Mouse (Mus musculus) forebrain, embryonic 16.5 days (tissue): ENCODE measurements around the gene Gid4. TPM values are rescaled to one million over a fixed set of nuclear protein-coding genes. Genes with fewer than 3 reads are reported as not detected.

ENCODE experiments used
- ATAC-seq: fragments of 200-750 bp; cut with Nextera tagmentation; 2 replicates; pipeline ENCODE4 v1.8.0; 2017; ENCODE audit warnings: mild to moderate bottlenecking, moderate library complexity
- H3K27ac ChIP-seq: fragments of 300-500 bp; sonication (generic); 2 replicates; pipeline ENCODE4 v1.5.1; 2014; ENCODE audit warnings: low read length, control low read depth
- H3K27me3 ChIP-seq: fragments of 300-500 bp; sonication (generic); replicated peaks from 2 replicates; pipeline ENCODE4 v1.6.1; 2014; ENCODE audit warnings: low read length; ENCODE audit not compliant: control insufficient read depth, insufficient read depth
- H3K36me3 ChIP-seq: fragments of 300-500 bp; sonication (generic); 2 replicates; pipeline ENCODE4 v1.6.1; 2014; ENCODE audit not compliant: control insufficient read depth, insufficient read depth
- H3K4me1 ChIP-seq: fragments of 300-500 bp; sonication (generic); replicated peaks from 2 replicates; pipeline ENCODE4 v1.6.1; 2014; ENCODE audit warnings: low read length; ENCODE audit not compliant: control insufficient read depth, insufficient read depth
- H3K4me2 ChIP-seq: fragments of 300-500 bp; sonication (generic); 2 replicates; pipeline ENCODE4 v1.6.1; 2014; ENCODE audit warnings: mild to moderate bottlenecking, low read length, control low read depth
- H3K4me3 ChIP-seq: fragments of 300-500 bp; sonication (generic); replicated peaks from 2 replicates; pipeline ENCODE4 v1.5.1; 2014; ENCODE audit warnings: mild to moderate bottlenecking, low read length, control low read depth
- H3K9ac ChIP-seq: fragments of 300-500 bp; sonication (generic); replicated peaks from 2 replicates; pipeline ENCODE4 v1.6.1; 2014; ENCODE audit warnings: low read depth, low read length, control low read depth
- H3K9me3 ChIP-seq: fragments of 300-500 bp; sonication (generic); 2 replicates; pipeline ENCODE4 v1.6.1; 2016; ENCODE audit warnings: low read length; ENCODE audit not compliant: control insufficient read depth
- WGBS: fragments of 180-500 bp; shearing (Covaris S2); extraction: QIAGEN DNeasy Blood & Tissue Kit; methylation state at CpG from one replicate; pipeline ENCODE4 v1.1.7; 2014; 5-methylcytosine and 5-hydroxymethylcytosine counted together
- polyA plus RNA-seq: library from polyadenylated mRNA; unstranded; fragments of >200 nt; fragmentation: Nextera tagmentation; extraction: Ambion mirVana; gene quantifications from 2 replicates; pipeline ENCODE4 v1.2.1, GENCODE M21; 2015

Gene Gid4
- polyA plus RNA-seq, 1 experiment from 2014 or later, result 28.7 TPM

GRCm38 (mm10) chr11:60442896-60443295, 26.0 kb downstream of the Gid4 start:
- Histone ChIP-seq H3K27ac (no peak overlapping the region), H3K4me1 (no peaks in the 10 kb centered on the region), H3K4me2 (no peak overlapping the region), H3K27me3 (no peaks in the 10 kb centered on the region), H3K36me3 (peaks cover 13% of the 10 kb centered on the region), H3K4me3 (no peak overlapping the region), H3K9me3 (no peaks in the 10 kb centered on the region), H3K9ac (no peak overlapping the region)
- WGBS, result 90% methylated on average over 6 of the region's 6 CpGs
- ATAC-seq, result no peak

- no peak overlapping the region for H3K4me3 ChIP-seq
- no peak overlapping the region for H3K9ac ChIP-seq
- no peak overlapping the region for H3K4me2 ChIP-seq
- 67% methylated on average over 4 of the region's 4 CpGs for WGBS
- H3K27me3 ChIP-seq, result no peaks in the 10 kb centered on the region
- no peak for ATAC-seq
- H3K27ac ChIP-seq, result no peak overlapping the region
- no peaks in the 10 kb centered on the region for H3K4me1 ChIP-seq
- peaks cover 13% of the 10 kb centered on the region for H3K36me3 ChIP-seq
- no peaks in the 10 kb centered on the region for H3K9me3 ChIP-seq
These were observed 27.1 kb downstream of the Gid4 start for GRCm38 (mm10) chr11:60444007-60444406.

- no peaks in the 10 kb centered on the region for H3K9me3 ChIP-seq
- peak within 1 kb of the TSS; percentile 86 for H3K4me2 ChIP-seq
- H3K4me3 ChIP-seq, result peak within 1 kb of the TSS; percentile 69
- no peaks in the 10 kb centered on the region for H3K27me3 ChIP-seq
- peak within 1 kb of the TSS; percentile 73 for H3K9ac ChIP-seq
- 5% methylated on average over 27 of the region's 27 CpGs for WGBS
- peak within 1 kb of the TSS; percentile 43; the same call in 1 of the 2 replicates for H3K27ac ChIP-seq
- peaks cover 9% of the 10 kb centered on the region for H3K36me3 ChIP-seq
- ATAC-seq, result peak; percentile 98
- H3K4me1 ChIP-seq, result peaks cover 10% of the 10 kb centered on the region
These were observed 37.3 kb downstream of the Gid4 start, which contains the start of gene Drg2 for GRCm38 (mm10) chr11:60454080-60454744. Gene Drg2 (plus strand): TSS chr11:60454591.

- H3K4me3 ChIP-seq, result peak overlapping the region; percentile 69
- H3K27me3 ChIP-seq, result no peaks in the 10 kb centered on the region
- peak overlapping the region; percentile 73 for H3K9ac ChIP-seq
- H3K4me1 ChIP-seq, result peaks cover 10% of the 10 kb centered on the region
- peak overlapping the region; percentile 86 for H3K4me2 ChIP-seq
- no peaks in the 10 kb centered on the region for H3K9me3 ChIP-seq
- 0 out of 2 replicates have a peak overlapping the region, but pooled peaks have one; percentile 43 for H3K27ac ChIP-seq
- ATAC-seq, result peak; percentile 24
- peaks cover 12% of the 10 kb centered on the region for H3K36me3 ChIP-seq
- WGBS, result under 1% methylated on average over 17 of the region's 17 CpGs
These were observed 37.8 kb downstream of the Gid4 start for GRCm38 (mm10) chr11:60454745-60455087.

GRCm38 (mm10) chr11:60457973-60458372, 41.0 kb downstream of the Gid4 start:
- Histone ChIP-seq H3K9ac (no peak overlapping the region), H3K27me3 (no peaks in the 10 kb centered on the region), H3K4me1 (peaks cover 10% of the 10 kb centered on the region), H3K27ac (no peak overlapping the region), H3K4me2 (no peak overlapping the region), H3K36me3 (peaks cover 36% of the 10 kb centered on the region), H3K9me3 (no peaks in the 10 kb centered on the region), H3K4me3 (no peak overlapping the region)
- no peak for ATAC-seq
- WGBS, result 91% methylated on average over 1 of the region's 1 CpGs

- no peak overlapping the region for H3K4me2 ChIP-seq
- peaks cover 39% of the 10 kb centered on the region for H3K36me3 ChIP-seq
- no peak overlapping the region for H3K4me3 ChIP-seq
- H3K4me1 ChIP-seq, result no peaks in the 10 kb centered on the region
- no peaks in the 10 kb centered on the region for H3K27me3 ChIP-seq
- no peak overlapping the region for H3K27ac ChIP-seq
- no peak overlapping the region for H3K9ac ChIP-seq
- 95% methylated on average over 2 of the region's 2 CpGs for WGBS
- H3K9me3 ChIP-seq, result no peaks in the 10 kb centered on the region
- no peak for ATAC-seq
These were observed 49.0 kb downstream of the Gid4 start for GRCm38 (mm10) chr11:60465943-60466380.

- Histone ChIP-seq H3K4me3 (no peak within 1 kb of the TSS), H3K9ac (no peak within 1 kb of the TSS), H3K9me3 (no peaks in the 10 kb centered on the region), H3K4me2 (no peak within 1 kb of the TSS), H3K27me3 (no peaks in the 10 kb centered on the region), H3K4me1 (no peaks in the 10 kb centered on the region), H3K27ac (no peak within 1 kb of the TSS), H3K36me3 (peaks cover 20% of the 10 kb centered on the region)
- WGBS, result 88% methylated on average over 3 of the region's 3 CpGs
- no peak for ATAC-seq
These were observed 52.1 kb downstream of the Gid4 start, which contains the start of gene Myo15 for GRCm38 (mm10) chr11:60469039-60469438. Gene Myo15 (plus strand): TSS chr11:60469339.

- H3K4me1 ChIP-seq, result no peaks in the 10 kb centered on the region
- no peak for ATAC-seq
- H3K9ac ChIP-seq, result no peak overlapping the region
- no peaks in the 10 kb centered on the region for H3K9me3 ChIP-seq
- H3K4me3 ChIP-seq, result no peak overlapping the region
- 83% methylated on average over 9 of the region's 9 CpGs for WGBS
- no peaks in the 10 kb centered on the region for H3K27me3 ChIP-seq
- no peak overlapping the region for H3K4me2 ChIP-seq
- H3K36me3 ChIP-seq, result peaks cover 10% of the 10 kb centered on the region; the same call in 1 of the 2 replicates
- H3K27ac ChIP-seq, result no peak overlapping the region
These were observed 53.8 kb downstream of the Gid4 start for GRCm38 (mm10) chr11:60470743-60471142.

- Histone ChIP-seq H3K27me3 (no peaks in the 10 kb centered on the region), H3K4me2 (no peak overlapping the region), H3K4me1 (no peaks in the 10 kb centered on the region), H3K36me3 (peaks cover 2% of the 10 kb centered on the region; the same call in 1 of the 2 replicates), H3K9me3 (no peaks in the 10 kb centered on the region), H3K27ac (no peak overlapping the region), H3K9ac (no peak overlapping the region), H3K4me3 (no peak overlapping the region)
- 79% methylated on average over 5 of the region's 5 CpGs for WGBS
- no peak for ATAC-seq
These were observed 57.6 kb downstream of the Gid4 start for GRCm38 (mm10) chr11:60474534-60474933.
